Mouse (Mus musculus) T-helper 2 cell (primary cell): ENCODE measurements around the gene Slc3a1.

Experiments
- in situ Hi-C: fragments of 300-600 bp; cut with MboI, MseI; formaldehyde crosslinking; loops from one replicate; pipeline ENCODE4 v1.15.1; 2025; ENCODE audit warnings: high pct_unique_total_duplicates

The Slc3a1 gene

DNA sequence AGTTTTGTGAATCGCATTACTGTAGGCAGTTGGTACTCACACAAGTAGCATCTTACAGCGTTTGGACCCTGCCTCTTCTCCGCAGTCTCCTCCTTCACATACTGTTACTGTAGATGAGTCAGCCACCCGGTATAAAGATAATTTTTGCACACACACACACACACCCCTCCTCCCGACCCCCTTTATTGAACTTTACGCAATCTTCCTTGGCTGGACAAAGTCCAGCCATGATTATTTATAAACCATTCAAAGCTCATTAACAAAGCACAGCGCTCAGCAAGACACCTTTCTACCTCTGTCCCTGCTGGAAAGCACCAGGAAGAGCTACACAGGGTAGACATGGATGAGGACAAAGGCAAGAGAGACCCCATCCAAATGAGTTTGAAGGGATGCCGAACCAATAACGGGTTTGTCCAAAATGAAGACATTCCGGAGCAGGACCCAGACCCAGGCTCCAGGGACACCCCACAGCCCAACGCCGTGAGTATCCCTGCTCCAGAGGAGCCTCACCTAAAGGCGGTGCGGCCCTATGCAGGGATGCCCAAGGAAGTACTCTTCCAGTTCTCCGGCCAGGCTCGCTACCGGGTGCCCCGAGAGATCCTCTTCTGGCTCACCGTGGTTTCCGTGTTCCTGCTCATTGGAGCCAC, at the start of gene Slc3a1:
TSS of gene Slc3a1 (plus strand) at position 284 of the 647 bp plus-strand sequence.
- in situ Hi-C loops, result no loop called here

DNA sequence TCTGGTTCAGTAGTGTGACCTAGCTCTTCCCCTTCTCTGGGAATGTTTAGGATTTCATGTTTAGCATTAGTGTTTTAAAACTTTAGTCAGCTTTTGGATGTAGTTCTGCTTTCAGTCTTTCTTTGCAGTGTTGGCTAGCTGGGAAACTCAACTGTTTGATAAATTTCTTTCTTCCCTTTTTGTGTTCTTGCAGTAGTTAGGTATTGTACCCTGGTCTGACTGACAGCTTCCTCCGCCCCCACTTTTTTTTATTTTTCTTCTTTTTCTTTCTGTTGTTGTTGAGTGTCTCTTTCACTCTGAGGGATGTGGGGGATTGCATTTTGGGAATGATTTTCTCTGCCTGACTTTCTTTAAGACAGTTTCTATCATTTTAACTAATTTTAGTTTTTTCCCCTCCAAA, 46.5 kb upstream of the Slc3a1 start:
- in situ Hi-C loops, result no loop called here

DNA sequence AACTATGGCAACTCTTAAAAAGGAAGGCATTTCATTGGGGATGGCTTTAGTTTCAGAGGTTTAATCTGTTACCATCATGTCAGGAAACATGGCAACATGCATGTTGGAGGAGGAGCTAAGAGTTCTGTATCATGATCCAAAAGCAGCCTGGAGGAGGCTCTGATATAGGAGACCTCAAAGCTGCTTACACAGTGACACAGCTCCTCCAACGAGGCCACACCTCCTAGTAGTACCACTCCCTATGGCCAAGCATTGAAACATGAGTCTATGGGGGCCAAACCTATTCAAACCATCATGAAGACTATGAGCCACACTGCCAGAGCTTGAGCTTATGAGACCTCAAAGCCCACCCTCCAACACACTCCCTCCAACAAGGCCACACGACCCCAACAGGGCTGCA, 45.4 kb upstream of the Slc3a1 start:
- in situ Hi-C loops, result no loop called here

DNA sequence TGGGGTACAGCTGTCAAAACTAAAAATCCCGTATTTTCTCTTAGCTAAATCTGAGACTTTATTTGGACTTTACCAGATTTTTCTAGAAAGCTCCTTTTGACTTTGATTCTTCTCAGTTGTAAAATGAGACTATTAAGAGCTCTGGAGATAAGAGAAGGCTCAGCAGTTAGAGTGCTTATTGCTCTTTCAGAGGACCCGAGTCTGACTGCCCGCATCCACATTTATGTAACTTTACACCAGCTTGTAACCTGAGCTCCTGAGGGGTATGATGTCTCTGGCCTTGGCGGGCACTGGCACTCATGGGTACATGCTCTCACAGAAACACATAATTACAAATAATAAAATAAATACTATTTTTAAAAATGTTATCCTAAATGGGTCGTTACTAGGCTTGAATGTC, 41.8 kb upstream of the Slc3a1 start:
- in situ Hi-C loops, result no loop called here

DNA sequence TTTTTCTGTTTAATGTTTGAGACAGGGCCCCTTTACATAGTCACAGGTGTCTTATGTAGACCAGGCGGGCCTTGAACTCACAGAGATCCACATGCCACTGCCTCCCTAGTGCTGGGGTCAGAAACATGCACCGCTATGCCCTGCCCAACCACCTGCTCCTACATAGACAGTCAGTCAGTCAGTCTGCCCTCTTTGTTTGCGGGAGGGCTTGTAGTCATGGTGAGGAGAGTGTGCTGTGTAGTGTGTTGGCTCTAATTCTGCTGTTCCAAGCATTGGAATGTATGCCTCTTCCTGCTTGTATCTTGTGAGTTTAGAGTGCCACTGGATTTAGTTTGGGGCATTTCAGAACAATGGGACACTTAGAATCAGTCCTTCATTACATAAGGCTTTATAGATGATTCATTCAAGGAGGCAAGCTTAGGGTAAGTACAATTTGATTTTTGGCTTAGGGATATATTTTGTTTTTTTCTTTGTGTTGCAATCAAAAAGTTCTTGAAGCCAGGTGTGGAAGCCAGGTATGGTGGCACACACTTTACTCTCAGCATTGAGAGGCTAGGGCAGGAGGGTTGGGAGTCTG, 40.3 kb upstream of the Slc3a1 start:
- in situ Hi-C loops, result no loop called here

DNA sequence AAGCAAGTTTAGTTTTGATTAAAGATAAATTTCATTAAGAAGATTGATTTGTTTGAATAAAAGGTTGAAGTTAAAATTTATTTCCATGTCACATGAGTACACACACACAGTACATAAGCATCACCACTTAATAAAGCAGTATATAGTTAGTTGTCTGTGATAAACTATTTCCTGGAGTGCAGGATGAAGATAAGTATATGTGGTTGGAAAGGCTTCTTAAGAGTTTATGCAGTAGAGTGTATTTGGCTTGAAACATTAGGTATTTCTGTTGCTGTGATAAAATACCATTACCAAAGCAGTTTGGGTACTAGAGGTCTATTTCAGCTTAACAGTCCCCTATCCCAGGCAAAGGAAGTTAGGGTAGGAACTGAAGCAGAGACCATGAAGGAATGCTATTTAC, 39.7 kb upstream of the Slc3a1 start:
- in situ Hi-C loops, result no loop called here

DNA sequence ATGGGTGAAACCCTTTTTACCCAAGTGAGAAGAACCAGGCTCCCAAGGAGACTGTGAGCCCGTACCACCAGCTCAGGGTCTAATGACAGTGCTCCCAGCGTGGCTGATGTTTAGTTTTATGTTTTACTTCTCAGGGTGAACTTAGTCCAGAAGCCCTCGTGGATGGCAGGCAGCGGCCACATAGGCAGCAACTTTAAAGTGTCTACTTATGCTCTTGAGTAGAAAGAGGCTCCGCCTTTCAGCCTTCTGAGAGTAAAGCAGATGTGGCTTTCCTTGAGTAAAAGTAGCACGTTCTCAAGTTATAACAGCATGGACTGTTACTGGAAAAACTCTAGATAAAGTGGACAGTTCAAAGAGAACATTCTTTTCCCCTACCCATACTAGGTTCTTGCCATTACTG, 32.3 kb upstream of the Slc3a1 start:
- in situ Hi-C loops, result no loop called here

DNA sequence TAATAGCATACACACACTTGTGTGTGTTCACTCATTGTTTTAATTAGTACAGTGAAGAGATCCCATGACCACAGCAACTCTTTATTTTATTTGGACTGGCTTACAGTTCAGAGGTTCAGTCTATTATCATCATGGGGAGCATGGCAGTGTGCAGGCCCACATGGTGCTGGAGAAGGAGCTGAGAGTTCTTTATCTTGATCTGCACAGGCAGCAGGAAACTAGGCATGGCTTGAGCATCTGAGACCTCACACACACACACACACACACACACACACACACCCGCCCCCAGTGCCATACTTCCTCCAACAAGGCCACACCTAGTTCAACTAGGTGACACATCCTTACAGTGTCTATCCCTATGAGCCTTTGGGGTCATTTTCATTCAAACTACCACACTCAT, 30.5 kb upstream of the Slc3a1 start:
- in situ Hi-C loops, result no loop called here

DNA sequence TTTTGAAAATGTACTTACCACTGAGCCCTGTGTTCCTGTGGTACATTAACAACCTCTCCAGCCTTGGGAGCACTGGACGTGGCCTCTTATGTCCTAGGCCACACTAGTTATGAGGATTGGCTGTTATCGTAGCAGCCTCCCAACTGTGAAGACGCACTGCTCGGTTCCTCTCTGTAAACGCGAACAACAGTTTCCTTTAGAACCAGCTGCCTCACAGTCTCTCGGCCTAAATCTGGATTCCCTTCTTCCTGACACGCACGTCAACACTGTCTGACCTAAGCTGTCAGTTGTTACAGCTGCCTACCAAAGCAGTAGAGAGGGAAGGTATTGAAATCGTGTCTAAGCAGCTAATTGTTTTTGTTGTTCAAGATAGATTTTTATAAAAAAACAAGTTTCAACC, 28.5 kb upstream of the Slc3a1 start:
- in situ Hi-C loops, result no loop called here

DNA sequence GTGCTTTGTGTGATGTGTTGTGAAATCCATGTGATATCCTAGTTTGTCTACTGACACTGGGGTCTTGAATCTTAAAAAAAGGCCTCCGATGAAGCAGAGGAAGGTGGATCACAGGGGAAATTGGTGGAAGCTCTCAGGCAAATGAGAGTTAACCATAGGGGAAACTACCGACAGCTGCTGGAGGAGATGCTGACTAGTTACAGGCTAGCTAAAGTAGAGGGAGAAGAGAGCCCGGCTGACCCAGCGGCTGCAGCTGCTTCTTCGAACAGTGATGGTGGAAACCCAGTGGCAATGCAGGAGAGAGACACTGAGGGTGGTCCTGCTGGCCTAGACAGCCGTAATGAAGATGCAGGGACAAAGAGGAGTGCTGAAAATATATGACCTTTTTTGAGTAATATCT, 14.7 kb upstream of the Slc3a1 start:
- in situ Hi-C loops, result no loop called here

DNA sequence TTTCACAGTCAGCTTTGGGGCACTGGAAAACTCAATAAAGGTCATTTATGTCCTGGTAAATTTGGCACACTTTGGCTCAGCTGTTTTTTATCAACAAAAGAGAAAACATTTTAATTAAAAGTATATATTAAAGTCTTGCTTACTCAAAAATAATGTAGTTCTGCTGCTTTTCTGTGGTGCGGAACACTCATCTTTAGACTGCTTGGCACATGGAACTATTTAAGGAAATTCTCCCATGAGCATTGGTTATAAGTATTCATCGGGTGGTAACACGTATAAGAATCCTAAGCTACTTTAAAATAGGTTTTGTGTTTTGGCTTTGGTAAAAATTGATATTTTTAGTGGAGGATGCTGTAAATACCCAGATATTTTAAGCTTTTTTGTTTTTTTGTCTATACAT, 13.5 kb upstream of the Slc3a1 start:
- in situ Hi-C loops, result no loop called here

DNA sequence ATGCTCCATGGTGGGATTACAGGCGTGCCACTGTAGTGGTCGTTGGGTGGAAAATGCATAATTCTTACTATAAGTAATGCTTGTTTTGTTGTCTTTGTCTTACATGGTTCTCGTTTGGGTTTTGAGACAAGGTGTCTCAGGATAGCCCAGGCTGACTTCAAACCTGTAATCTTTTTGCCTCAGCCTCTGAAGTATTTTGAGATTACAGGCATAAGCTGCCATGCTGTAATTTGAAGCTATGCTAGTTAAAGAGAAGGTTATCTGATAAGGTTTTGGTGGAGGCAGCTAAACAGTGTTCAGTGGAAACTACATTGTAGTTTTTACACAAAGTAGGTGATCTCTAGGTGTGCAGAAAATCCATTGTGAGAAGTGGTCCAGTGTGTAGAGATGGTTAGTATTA, 9.8 kb upstream of the Slc3a1 start:
- in situ Hi-C loops, result no loop called here

DNA sequence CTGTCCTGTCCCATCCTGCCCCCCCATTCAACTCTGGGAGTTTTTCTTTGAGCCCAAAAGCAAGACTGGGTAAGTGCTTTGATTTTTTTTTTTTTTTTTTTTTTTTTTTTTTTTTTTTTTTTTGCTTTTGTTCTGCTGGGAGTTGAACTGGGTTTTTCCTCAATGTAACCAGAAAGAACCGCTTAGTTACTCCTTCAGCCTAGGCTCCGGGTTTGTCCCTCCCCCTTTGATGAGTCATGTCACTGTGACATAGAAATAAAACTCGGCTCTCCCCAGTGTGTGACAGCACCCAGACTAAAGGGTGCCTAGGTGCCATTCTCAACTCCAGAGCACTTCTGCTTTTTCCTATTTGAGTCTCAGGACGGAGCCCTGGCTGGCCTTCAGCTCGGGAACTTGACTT, 9.4 kb upstream of the Slc3a1 start:
- in situ Hi-C loops, result no loop called here

DNA sequence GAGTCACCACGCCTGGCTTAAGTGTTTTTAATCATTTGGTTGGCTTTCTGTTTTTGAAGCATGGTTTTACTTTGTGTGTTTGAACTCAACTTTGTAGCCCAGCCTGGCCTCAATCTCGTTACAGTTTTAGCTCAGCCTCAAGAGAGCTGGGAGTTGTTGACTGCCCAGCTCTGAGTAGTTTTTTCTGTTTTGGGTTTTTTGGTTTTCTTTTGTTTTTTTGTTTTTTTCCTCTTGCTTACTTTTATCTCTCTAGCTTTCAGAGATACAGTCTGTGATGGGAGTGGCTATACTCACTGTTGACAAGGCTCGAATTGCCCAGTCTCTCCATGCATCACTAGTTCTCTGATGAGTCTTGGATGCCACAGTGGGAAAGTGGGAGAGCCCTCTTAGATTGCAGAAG, 7.8 kb upstream of the Slc3a1 start:
- in situ Hi-C loops, result no loop called here

DNA sequence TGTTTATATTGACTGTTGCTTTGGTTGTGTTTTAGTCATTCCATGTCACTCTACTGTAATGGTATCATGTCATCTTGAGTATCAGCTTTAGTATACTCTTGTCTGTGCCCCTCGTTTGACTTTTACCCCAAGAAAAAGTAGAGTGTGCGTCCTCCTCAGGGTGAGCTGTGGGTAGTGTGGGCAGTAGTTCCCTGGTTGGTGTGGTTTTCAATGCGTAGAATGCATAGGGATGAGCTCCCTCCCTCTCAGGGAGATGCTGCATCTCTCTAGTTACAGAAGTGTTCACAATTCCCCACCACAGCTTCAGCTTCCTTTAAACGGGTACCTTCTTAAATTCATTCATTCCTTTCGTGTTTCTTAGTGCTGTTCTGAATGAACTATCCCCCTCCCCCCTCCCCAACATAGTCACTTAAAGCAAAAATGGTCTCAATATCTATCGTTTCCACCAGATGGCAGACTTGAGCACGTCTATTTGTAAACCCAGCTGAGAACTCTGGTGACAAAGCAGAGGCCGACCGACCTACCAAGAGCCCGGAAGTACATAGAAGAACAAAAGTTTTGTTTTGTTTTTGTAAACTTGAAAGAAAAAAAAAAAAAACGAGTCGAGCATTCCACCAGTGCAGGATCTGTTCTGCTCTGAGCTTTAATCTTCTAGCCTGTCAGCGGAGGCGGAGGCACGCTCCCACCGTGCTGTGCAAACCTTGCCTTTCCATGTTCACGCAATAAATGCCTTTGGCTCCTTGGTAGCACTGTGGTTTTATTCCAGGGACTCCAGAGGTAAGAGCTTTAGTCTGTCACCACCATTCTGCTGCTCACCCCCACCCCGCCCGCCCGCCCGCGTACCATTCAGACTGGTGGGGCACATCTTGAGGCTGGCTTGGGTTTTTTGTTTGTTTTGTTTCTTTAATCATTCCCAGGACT, 4.7 kb upstream of the Slc3a1 start:
- in situ Hi-C loops, result no loop called here

DNA sequence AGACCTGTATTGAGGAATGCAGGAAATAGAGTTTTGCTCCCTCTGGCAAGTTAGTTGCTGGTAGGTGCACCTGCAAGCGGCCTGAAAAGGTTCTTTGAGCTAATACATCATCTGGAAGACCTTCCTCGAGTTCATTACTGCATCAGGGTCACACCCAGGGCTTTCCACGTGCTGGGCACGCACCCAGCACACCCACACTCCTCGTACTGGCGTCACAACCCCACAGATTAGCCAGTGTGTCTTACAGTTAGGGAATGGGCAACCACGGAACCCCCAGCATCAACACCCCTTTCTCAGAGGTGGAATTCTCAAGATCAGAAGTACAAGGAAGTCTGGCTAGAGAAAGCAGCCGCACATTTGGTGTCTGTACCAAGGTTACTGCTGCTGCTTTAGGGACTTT, 3.9 kb upstream of the Slc3a1 start:
- in situ Hi-C loops, result no loop called here

DNA sequence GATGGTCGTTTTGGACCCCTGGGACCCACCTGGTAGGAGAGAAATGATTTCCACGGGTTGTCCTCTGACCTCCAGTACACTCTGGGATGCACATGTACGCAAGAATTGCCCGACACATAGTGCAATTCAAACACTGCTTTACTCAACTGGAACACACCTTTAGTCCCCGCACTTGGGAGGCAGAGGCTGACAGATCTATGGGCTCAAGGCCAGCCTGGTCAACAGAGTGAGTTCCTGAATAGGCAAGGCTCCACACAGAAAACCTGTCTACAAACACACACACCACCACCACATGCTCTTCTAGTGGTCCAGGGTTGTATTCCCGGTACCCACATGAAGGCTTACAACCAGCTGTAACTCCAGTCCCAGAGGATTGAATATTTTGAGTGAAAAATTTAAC, 3.0 kb upstream of the Slc3a1 start:
- in situ Hi-C loops, result no loop called here

DNA sequence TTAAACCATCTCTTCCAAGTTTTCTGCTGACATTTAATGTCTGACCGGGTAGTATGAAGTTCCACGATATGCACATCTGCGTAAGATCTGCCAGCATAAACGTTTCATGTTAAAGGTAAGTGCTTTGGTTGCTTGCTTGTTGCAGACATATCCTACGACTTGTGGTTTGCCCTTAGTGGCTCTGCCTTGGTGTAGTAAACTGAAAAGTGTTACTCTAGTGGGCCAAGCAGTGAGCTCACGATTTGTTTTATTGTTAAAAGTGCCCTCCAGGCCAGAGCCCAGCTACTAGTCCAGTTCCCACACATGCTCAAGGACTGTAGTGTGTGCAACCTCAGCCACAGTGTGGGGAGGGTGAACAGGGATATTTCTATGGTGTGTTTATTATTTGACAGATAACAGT, 1.7 kb upstream of the Slc3a1 start:
- in situ Hi-C loops, result no loop called here

DNA sequence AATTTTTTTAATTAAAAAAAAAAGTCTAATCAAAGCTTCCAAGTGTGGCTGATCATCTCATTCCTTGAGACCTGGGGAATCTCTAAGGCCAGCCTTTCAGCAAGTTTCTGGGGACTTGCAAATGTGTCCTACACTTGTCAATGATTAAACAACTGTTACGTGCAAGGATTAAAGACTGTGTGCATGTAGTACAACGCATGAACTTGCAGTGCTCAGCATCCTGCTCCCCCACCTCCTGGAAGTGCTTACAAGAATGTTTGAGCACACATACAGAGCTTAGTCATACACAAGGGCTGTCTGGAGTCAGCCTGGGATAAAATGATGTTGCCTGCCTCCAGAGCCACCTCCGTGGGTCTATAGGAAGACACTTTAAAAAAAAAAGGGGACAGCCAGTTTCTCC, 929 bp upstream of the Slc3a1 start:
- in situ Hi-C loops, result no loop called here

DNA sequence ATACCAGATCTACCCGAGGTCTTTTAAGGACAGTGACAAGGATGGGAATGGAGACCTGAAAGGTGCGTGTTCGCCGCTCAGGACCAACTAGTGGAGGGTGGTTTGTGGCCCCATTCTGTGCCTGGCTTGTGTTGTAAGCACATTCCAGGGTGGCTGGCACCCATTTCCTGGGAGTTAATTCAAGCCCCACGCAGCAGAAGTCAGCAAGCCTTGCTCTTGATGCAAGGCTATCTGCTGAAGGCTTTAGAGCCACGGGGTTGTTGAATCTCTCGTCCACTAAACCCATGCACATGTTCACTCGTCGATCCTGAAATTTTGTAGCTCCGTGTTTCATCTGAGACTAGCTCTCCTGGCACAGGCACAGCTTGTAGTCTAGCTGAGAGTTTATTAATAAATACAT, 621 bp downstream of the Slc3a1 start:
- in situ Hi-C loops, result no loop called here

DNA sequence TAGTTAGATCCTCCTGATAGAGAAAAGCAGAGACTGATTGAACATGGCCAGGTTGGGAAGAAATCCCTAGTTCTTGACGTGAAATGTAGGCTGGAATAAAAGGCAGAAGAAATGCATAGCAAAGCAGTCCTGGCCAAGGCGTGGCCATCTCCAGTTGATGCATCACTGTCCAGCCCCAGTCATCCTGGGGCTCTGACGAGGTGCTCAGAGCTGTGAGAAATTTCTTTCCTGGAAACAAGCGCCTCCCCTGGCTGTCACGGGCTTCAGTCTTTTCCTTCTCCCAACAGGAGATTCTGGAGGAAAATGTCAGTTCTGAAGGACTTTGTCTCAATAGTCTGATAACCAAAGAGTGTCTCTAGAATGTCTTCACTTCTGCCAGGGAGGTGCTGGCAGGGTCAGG, 2.5 kb downstream of the Slc3a1 start:
- in situ Hi-C loops, result no loop called here

DNA sequence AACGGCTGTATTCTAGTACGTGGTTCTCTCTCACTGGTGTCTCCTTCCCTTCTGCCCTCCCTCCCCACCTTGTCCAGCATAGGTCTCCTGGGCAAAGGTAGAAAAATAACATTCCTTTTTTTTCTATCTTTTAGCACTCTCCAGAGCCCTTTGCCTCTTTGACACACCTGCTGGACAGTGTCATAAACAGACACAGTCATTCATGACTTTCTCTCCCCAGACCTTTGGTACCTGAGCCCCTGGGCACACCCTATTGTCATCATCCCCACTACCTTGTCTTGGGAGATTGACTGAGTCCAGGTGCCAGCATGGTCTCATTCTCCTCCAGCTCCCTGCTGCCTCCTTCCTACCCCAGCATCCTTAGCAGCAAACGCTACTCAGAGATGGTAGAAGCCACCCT, 4.9 kb downstream of the Slc3a1 start:
- in situ Hi-C loops, result no loop called here

DNA sequence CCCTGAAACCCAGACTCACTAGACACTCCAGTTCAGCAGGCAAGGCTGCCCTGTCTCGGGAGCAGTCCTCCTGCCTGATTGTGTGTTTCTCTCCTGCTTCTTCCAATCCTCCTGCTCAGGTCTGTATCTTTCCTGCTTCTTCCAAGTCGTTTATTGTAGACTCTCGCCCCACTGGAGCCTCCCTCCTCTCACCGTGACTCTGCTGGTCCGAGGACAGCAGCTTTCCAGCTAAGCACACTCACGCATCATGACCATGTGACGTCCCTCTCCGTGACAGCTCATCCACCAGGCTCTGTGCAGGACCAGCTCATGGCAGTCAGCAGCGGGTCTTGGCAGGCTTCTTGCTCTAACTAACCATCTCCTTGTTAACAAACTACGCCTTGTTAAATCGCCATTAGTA, 5.9 kb downstream of the Slc3a1 start:
- in situ Hi-C loops, result no loop called here
